Mouse (Mus musculus): ENCODE results near the gene Crispld2.
A peak's percentile ranks its signal among the peaks of the same experiment; 100 is the strongest.

Gene Crispld2

GRCm38 (mm10) chr8:120000461-120000860, 8.2 kb downstream of the Crispld2 start:
- DNase-seq (ENCODE audit: inconsistent ontology term): no peak

GRCm38 (mm10) chr8:120001712-120002111, 9.5 kb downstream of the Crispld2 start:
- DNase-seq (ENCODE audit: inconsistent ontology term): peak; percentile 41

GRCm38 (mm10) chr8:120002348-120002747, 10.1 kb downstream of the Crispld2 start:
- peak; percentile 77 for DNase-seq (ENCODE audit: inconsistent ontology term)

- DNase-seq (ENCODE audit: inconsistent ontology term): peak; percentile 93
These were observed 12.0 kb downstream of the Crispld2 start for GRCm38 (mm10) chr8:120004154-120004702.

GRCm38 (mm10) chr8:120004705-120005381, 12.6 kb downstream of the Crispld2 start:
- no peak for DNase-seq (ENCODE audit: inconsistent ontology term)

GRCm38 (mm10) chr8:120006645-120007160, 14.5 kb downstream of the Crispld2 start:
- no peak for DNase-seq (ENCODE audit: inconsistent ontology term)

- DNase-seq (ENCODE audit: inconsistent ontology term): no peak
These were observed 14.9 kb downstream of the Crispld2 start for GRCm38 (mm10) chr8:120007178-120007577.

- no peak for DNase-seq (ENCODE audit: inconsistent ontology term)
These were observed 17.0 kb downstream of the Crispld2 start for GRCm38 (mm10) chr8:120009284-120009683.

GRCm38 (mm10) chr8:120012491-120012890, 20.3 kb downstream of the Crispld2 start:
- DNase-seq (ENCODE audit: inconsistent ontology term): no peak

- no peak for DNase-seq (ENCODE audit: inconsistent ontology term)
These were observed 20.7 kb downstream of the Crispld2 start for GRCm38 (mm10) chr8:120012927-120013326.

- DNase-seq (ENCODE audit: inconsistent ontology term): no peak
These were observed 22.2 kb downstream of the Crispld2 start for GRCm38 (mm10) chr8:120014267-120015023.

- no peak for DNase-seq (ENCODE audit: inconsistent ontology term)
These were observed 23.7 kb downstream of the Crispld2 start for GRCm38 (mm10) chr8:120015916-120016315.

GRCm38 (mm10) chr8:120016424-120016823, 24.2 kb downstream of the Crispld2 start:
- DNase-seq (ENCODE audit: inconsistent ontology term): no peak

- DNase-seq (ENCODE audit: inconsistent ontology term): no peak
These were observed 25.1 kb downstream of the Crispld2 start for GRCm38 (mm10) chr8:120017349-120017748.

GRCm38 (mm10) chr8:120017786-120018185, 25.5 kb downstream of the Crispld2 start:
- DNase-seq (ENCODE audit: inconsistent ontology term): no peak

- no peak for DNase-seq (ENCODE audit: inconsistent ontology term)
These were observed 26.1 kb downstream of the Crispld2 start for GRCm38 (mm10) chr8:120018379-120018778.

GRCm38 (mm10) chr8:120019297-120019696, 27.1 kb downstream of the Crispld2 start:
- no peak for DNase-seq (ENCODE audit: inconsistent ontology term)

GRCm38 (mm10) chr8:120020298-120020697, 28.1 kb downstream of the Crispld2 start:
- DNase-seq (ENCODE audit: inconsistent ontology term): no peak

- DNase-seq (ENCODE audit: inconsistent ontology term): no peak
These were observed 34.0 kb downstream of the Crispld2 start for GRCm38 (mm10) chr8:120026199-120026598.

GRCm38 (mm10) chr8:120026991-120027390, 34.8 kb downstream of the Crispld2 start:
- no peak for DNase-seq (ENCODE audit: inconsistent ontology term)

GRCm38 (mm10) chr8:120030447-120030846, 38.2 kb downstream of the Crispld2 start:
- no peak for DNase-seq (ENCODE audit: inconsistent ontology term)

- peak; percentile 84 for DNase-seq (ENCODE audit: inconsistent ontology term)
These were observed 40.4 kb downstream of the Crispld2 start for GRCm38 (mm10) chr8:120032549-120033208.
